Mouse (Mus musculus) MEL (cell line): ENCODE measurements at regions not wholly inside any gene's neighbourhood (a gene's known extent, or its start where the extent isn't known, plus 50 kb on each side); places are given as distances from the start of the nearest gene placed in this dataset.
A peak's percentile ranks its signal among the peaks of the same experiment; 100 is the strongest.

Source experiments
- DNase-seq: peaks from one replicate; pipeline ENCODE4 v3.0.0; 2011; ENCODE audit warnings: low read depth, low spot score
- H3K27ac ChIP-seq: 2 replicates; pipeline ENCODE4 v1.5.1; 2012; ENCODE audit warnings: low read depth, mild to moderate bottlenecking, control low read depth, low read length, moderate library complexity; ENCODE audit not compliant: control insufficient read depth
- H3K27me3 ChIP-seq, 2 experiments: fragments of 150-350 bp in 1 of 2; sonication (generic) in 1 of 2; 2 replicates each; pipeline ENCODE4 v1.6.1; 2012; ENCODE audit warnings: low read length in 2 of 2, mild to moderate bottlenecking in 2 of 2, improper control_type of control experiment in 1 of 2, moderate library complexity in 1 of 2; ENCODE audit not compliant: insufficient read depth in 2 of 2, control insufficient read depth in 1 of 2
- H3K36me3 ChIP-seq, 2 experiments: 2 replicates each; pipeline ENCODE4 v1.6.1; 2012 to 2014; ENCODE audit warnings: low read length in 2 of 2, improper control_type of control experiment in 1 of 2, inconsistent platforms in 1 of 2, mild to moderate bottlenecking in 1 of 2; ENCODE audit not compliant: insufficient read depth in 2 of 2, control insufficient read depth in 1 of 2
- H3K4me1 ChIP-seq, 2 experiments: fragments of 150-350 bp in 1 of 2; sonication (generic) in 1 of 2; 2 replicates each; pipeline ENCODE4 v1.6.1; 2012; ENCODE audit warnings: low read length in 2 of 2, improper control_type of control experiment in 1 of 2, mild to moderate bottlenecking in 1 of 2; ENCODE audit not compliant: insufficient read depth in 2 of 2, control insufficient read depth in 1 of 2
- H3K4me3 ChIP-seq, 2 experiments: fragments of 150-350 bp in 1 of 2; sonication (generic) in 1 of 2; 2 replicates each; pipeline ENCODE4 v1.5.1; 2012; ENCODE audit warnings: low read depth in 2 of 2, low read length in 2 of 2, mild to moderate bottlenecking in 2 of 2, moderate library complexity in 2 of 2, control low read depth in 1 of 2, improper control_type of control experiment in 1 of 2; ENCODE audit not compliant: control insufficient read depth in 1 of 2, insufficient read depth in 1 of 2
- H3K79me2 ChIP-seq: 2 replicates; pipeline ENCODE4 v1.6.1; 2012; ENCODE audit warnings: mild to moderate bottlenecking, low read length, moderate library complexity; ENCODE audit not compliant: control insufficient read depth, poor library complexity, insufficient read depth
- H3K9ac ChIP-seq: 2 replicates; pipeline ENCODE4 v1.6.1; 2012; ENCODE audit warnings: low read depth, mild to moderate bottlenecking, control low read depth, low read length, moderate library complexity; ENCODE audit not compliant: control insufficient read depth, poor library complexity, severe bottlenecking
- H3K9me3 ChIP-seq: fragments of 150-350 bp; sonication (generic); replicated peaks from 2 replicates; pipeline ENCODE4 v1.6.1; 2012; ENCODE audit warnings: mild to moderate bottlenecking, low read length, improper control_type of control experiment, moderate library complexity; ENCODE audit not compliant: insufficient read depth
- BHLHE40 ChIP-seq: IDR thresholded peaks from 2 replicates; pipeline ENCODE4 v1.6.1; 2012; ENCODE audit warnings: low read depth, mild to moderate bottlenecking, inconsistent platforms, low read length, improper control_type of control experiment, borderline replicate concordance
- CHD1 ChIP-seq: IDR thresholded peaks from 2 replicates; pipeline ENCODE4 v1.6.1; 2012; ENCODE audit warnings: low read depth, mild to moderate bottlenecking, inconsistent platforms, low read length, improper control_type of control experiment
- CHD2 ChIP-seq: IDR thresholded peaks from 2 replicates; pipeline ENCODE4 v1.6.1; 2011; ENCODE audit warnings: low read length, improper control_type of control experiment
- CTCF ChIP-seq, 3 experiments: IDR thresholded peaks in 2 of 3; conservative IDR thresholded peaks in 1 of 3; 2 replicates each; pipeline ENCODE4 v1.5.1; 2011 to 2012; ENCODE audit warnings: low read length in 3 of 3, low read depth in 2 of 3, mild to moderate bottlenecking in 2 of 3, improper control_type of control experiment in 1 of 3, inconsistent platforms in 1 of 3, mixed read lengths in 1 of 3, moderate library complexity in 1 of 3; ENCODE audit not compliant: control insufficient read depth in 1 of 3, insufficient read depth in 1 of 3, poor library complexity in 1 of 3, severe bottlenecking in 1 of 3
- E2F4 ChIP-seq: IDR thresholded peaks from 2 replicates; pipeline ENCODE4 v1.6.1; 2011; ENCODE audit warnings: low read depth, low read length, improper control_type of control experiment, borderline replicate concordance
- EP300 ChIP-seq, 2 experiments: IDR thresholded peaks; 2 replicates each; pipeline ENCODE4 v1.6.1; 2011; ENCODE audit warnings: improper control_type of control experiment in 2 of 2, low read length in 2 of 2, low read depth in 1 of 2, mild to moderate bottlenecking in 1 of 2
- ETS1 ChIP-seq: IDR thresholded peaks from 2 replicates; pipeline ENCODE4 v1.6.1; 2012; ENCODE audit warnings: low read depth, mild to moderate bottlenecking, inconsistent platforms, low read length, improper control_type of control experiment, moderate library complexity
- GABPA ChIP-seq: IDR thresholded peaks from 2 replicates; pipeline ENCODE4 v1.6.1; 2012; ENCODE audit warnings: low read depth, mild to moderate bottlenecking, inconsistent platforms, low read length, improper control_type of control experiment, moderate library complexity
- GATA1 ChIP-seq: IDR thresholded peaks from 2 replicates; pipeline ENCODE4 v1.6.1; 2011; ENCODE audit warnings: low read depth, low read length, improper control_type of control experiment
- HCFC1 ChIP-seq: IDR thresholded peaks from 2 replicates; pipeline ENCODE4 v1.6.1; 2012; ENCODE audit warnings: low read depth, mild to moderate bottlenecking, inconsistent platforms, low read length, improper control_type of control experiment, moderate library complexity
- JUND ChIP-seq: IDR thresholded peaks from 2 replicates; pipeline ENCODE4 v1.6.1; 2011; ENCODE audit warnings: low read depth, mild to moderate bottlenecking, improper control_type of control experiment, low read length
- KAT2A ChIP-seq: conservative IDR thresholded peaks from 2 replicates; pipeline ENCODE4 v1.6.1; 2012; ENCODE audit warnings: low read depth, low read length, improper control_type of control experiment, inconsistent platforms
- MAFK ChIP-seq: IDR thresholded peaks from 2 replicates; pipeline ENCODE4 v1.6.1; 2011; ENCODE audit warnings: low read depth, mild to moderate bottlenecking, low read length, improper control_type of control experiment, borderline replicate concordance
- MAX ChIP-seq: IDR thresholded peaks from 2 replicates; pipeline ENCODE4 v1.6.1; 2011; ENCODE audit warnings: low read length, improper control_type of control experiment
- MAZ ChIP-seq: IDR thresholded peaks from 2 replicates; pipeline ENCODE4 v1.6.1; 2012; ENCODE audit warnings: low read depth, mild to moderate bottlenecking, inconsistent platforms, low read length, improper control_type of control experiment
- MEF2A ChIP-seq: IDR thresholded peaks from 2 replicates; pipeline ENCODE4 v1.6.1; 2014; ENCODE audit warnings: low read depth, mild to moderate bottlenecking, inconsistent platforms, low read length, improper control_type of control experiment; ENCODE audit not compliant: poor library complexity, insufficient replicate concordance, severe bottlenecking; ENCODE audit errors: extremely low read depth
- MXI1 ChIP-seq: IDR thresholded peaks from 2 replicates; pipeline ENCODE4 v1.6.1; 2011; ENCODE audit warnings: mild to moderate bottlenecking, low read depth, low read length, improper control_type of control experiment
- MYB ChIP-seq: IDR thresholded peaks from 2 replicates; pipeline ENCODE4 v1.6.1; 2011; ENCODE audit warnings: mild to moderate bottlenecking, low read depth, low read length, improper control_type of control experiment
- MYC ChIP-seq: IDR thresholded peaks from 2 replicates; pipeline ENCODE4 v1.6.1; 2011; ENCODE audit warnings: low read depth, mild to moderate bottlenecking, low read length, improper control_type of control experiment, moderate library complexity
- NELFE ChIP-seq: IDR thresholded peaks from 2 replicates; pipeline ENCODE4 v1.6.1; 2011; ENCODE audit warnings: low read depth, low read length, improper control_type of control experiment
- NRF1 ChIP-seq: IDR thresholded peaks from 2 replicates; pipeline ENCODE4 v1.6.1; 2014; ENCODE audit warnings: low read depth, mild to moderate bottlenecking, inconsistent platforms, low read length, improper control_type of control experiment, moderate library complexity; ENCODE audit not compliant: poor library complexity, insufficient read depth, severe bottlenecking
- POLR2A ChIP-seq, 2 experiments: IDR thresholded peaks; 2 replicates each; pipeline ENCODE4 v1.6.1; 2011 to 2012; ENCODE audit warnings: low read length in 2 of 2, mild to moderate bottlenecking in 2 of 2, control low read depth in 1 of 2, improper control_type of control experiment in 1 of 2, low read depth in 1 of 2, moderate library complexity in 1 of 2; ENCODE audit not compliant: control insufficient read depth in 1 of 2, insufficient read depth in 1 of 2, poor library complexity in 1 of 2
- POLR2AphosphoS2 ChIP-seq: IDR thresholded peaks from 2 replicates; pipeline ENCODE4 v1.6.1; 2011; ENCODE audit warnings: low read length, improper control_type of control experiment
- POLR2AphosphoS5 ChIP-seq: IDR thresholded peaks from 2 replicates; pipeline ENCODE4 v1.6.1; 2012; ENCODE audit warnings: low read depth, borderline replicate concordance, mild to moderate bottlenecking, inconsistent platforms, low read length, moderate library complexity, mixed read lengths
- RAD21 ChIP-seq: IDR thresholded peaks from 2 replicates; pipeline ENCODE4 v1.6.1; 2011; ENCODE audit warnings: mild to moderate bottlenecking, low read depth, low read length, improper control_type of control experiment
- RCOR1 ChIP-seq: IDR thresholded peaks from 2 replicates; pipeline ENCODE4 v1.6.1; 2012; ENCODE audit warnings: low read depth, mild to moderate bottlenecking, inconsistent platforms, low read length, improper control_type of control experiment
- SIN3A ChIP-seq: IDR thresholded peaks from 2 replicates; pipeline ENCODE4 v1.6.1; 2012; ENCODE audit warnings: low read length, improper control_type of control experiment, inconsistent platforms
- SMC3 ChIP-seq: IDR thresholded peaks from 2 replicates; pipeline ENCODE4 v1.6.1; 2011; ENCODE audit warnings: low read depth, low read length, improper control_type of control experiment
- TAL1 ChIP-seq: IDR thresholded peaks from 2 replicates; pipeline ENCODE4 v1.6.1; 2012; ENCODE audit warnings: mild to moderate bottlenecking, inconsistent platforms, low read length, moderate library complexity, mixed read lengths
- TBP ChIP-seq: IDR thresholded peaks from 2 replicates; pipeline ENCODE4 v1.8.0; 2011; ENCODE audit warnings: low read depth, low read length, improper control_type of control experiment
- UBTF ChIP-seq: IDR thresholded peaks from 2 replicates; pipeline ENCODE4 v1.6.1; 2012; ENCODE audit warnings: low read depth, mild to moderate bottlenecking, inconsistent platforms, low read length, improper control_type of control experiment, moderate library complexity, borderline replicate concordance; ENCODE audit not compliant: insufficient read depth
- USF1 ChIP-seq: IDR thresholded peaks from 2 replicates; pipeline ENCODE4 v1.6.1; 2014; ENCODE audit warnings: low read depth, mild to moderate bottlenecking, inconsistent platforms, low read length, improper control_type of control experiment, moderate library complexity
- USF2 ChIP-seq, 2 experiments: IDR thresholded peaks; 2 replicates each; pipeline ENCODE4 v1.6.1; 2011 to 2012; ENCODE audit warnings: improper control_type of control experiment in 2 of 2, low read length in 2 of 2, borderline replicate concordance in 1 of 2, inconsistent platforms in 1 of 2, low read depth in 1 of 2, mild to moderate bottlenecking in 1 of 2; ENCODE audit not compliant: insufficient read depth in 1 of 2
- ZC3H11A ChIP-seq: IDR thresholded peaks from 2 replicates; pipeline ENCODE4 v1.6.1; 2012; ENCODE audit warnings: low read depth, mild to moderate bottlenecking, inconsistent platforms, low read length, improper control_type of control experiment
- ZKSCAN1 ChIP-seq: IDR thresholded peaks from 2 replicates; pipeline ENCODE4 v1.6.1; 2012; ENCODE audit warnings: low read depth, mild to moderate bottlenecking, inconsistent platforms, low read length, improper control_type of control experiment, moderate library complexity
- ZMIZ1 ChIP-seq: IDR thresholded peaks from 2 replicates; pipeline ENCODE4 v1.6.1; 2012; ENCODE audit warnings: low read depth, mild to moderate bottlenecking, inconsistent platforms, low read length, improper control_type of control experiment, moderate library complexity
- ZNF384 ChIP-seq: IDR thresholded peaks from 2 replicates; pipeline ENCODE4 v1.6.1; 2012; ENCODE audit warnings: low read depth, mild to moderate bottlenecking, inconsistent platforms, low read length, improper control_type of control experiment

DNA sequence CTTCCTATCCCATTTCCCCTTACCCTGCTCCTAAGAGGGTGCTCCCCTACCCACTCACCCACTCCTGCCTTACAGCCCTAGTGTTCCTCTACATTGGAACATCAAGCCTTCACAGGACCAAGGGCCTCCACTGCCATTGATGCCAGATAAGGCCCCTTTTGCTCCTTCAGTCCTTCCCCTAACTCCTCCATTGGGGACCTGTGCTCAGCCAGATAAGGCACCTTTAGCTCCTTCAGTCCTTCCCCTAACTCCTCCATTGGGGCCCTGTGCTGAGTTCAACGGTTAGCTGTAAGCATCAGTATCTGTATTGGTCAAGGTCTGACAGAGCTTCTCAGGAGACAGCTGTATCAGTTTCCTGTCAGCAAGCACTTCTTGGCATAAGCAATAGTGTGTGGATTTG lies 896.2 kb downstream of the Tbl1xr1 start:
- H3K4me3 ChIP-seq: no peak overlapping the region
- peaks cover 18 to 29% of the 10 kb centered on the region in 2 experiments for H3K4me1 ChIP-seq
- H3K9ac ChIP-seq: peak overlapping the region; percentile 6; the same call in 1 of the 2 replicates
- peaks cover 0 to 36% of the 10 kb centered on the region in 2 experiments; a peak in 2 of 4 replicates for H3K36me3 ChIP-seq
- no peaks in the 10 kb centered on the region for H3K9me3 ChIP-seq
- no peaks in the 10 kb centered on the region for H3K79me2 ChIP-seq
- H3K27me3 ChIP-seq: no peaks in the 10 kb centered on the region
- peak overlapping the region; percentile 83 for H3K27ac ChIP-seq
- peak; percentile 93 for DNase-seq
- peak; percentile 80; the same call in 1 of the 2 replicates for TF ChIP-seq MYC
- peak; percentile 67; the same call in 1 of the 2 replicates for TF ChIP-seq MAZ
- TF ChIP-seq POLR2AphosphoS2: no peak
- peak in 1 of 2 experiments; percentile 27; a peak in 1 of 4 replicates for TF ChIP-seq POLR2A (IDR thresholded peaks at IDR 0.05; ENCODE audit: control insufficient read depth in 1 of 2, insufficient read depth in 1 of 2, low read depth in 1 of 2, low read length in 2 of 2, poor library complexity in 1 of 2)
- no peak for TF ChIP-seq MEF2A
- no peak for TF ChIP-seq GABPA
- TF ChIP-seq MYB: peak; percentile 89
- TF ChIP-seq CHD1: no peak
- 0 out of 2 replicates have a peak, but pooled peaks have one; percentile 29 for TF ChIP-seq MAX
- TF ChIP-seq TAL1: peak; percentile 84
- TF ChIP-seq USF1: no peak
- no peak for TF ChIP-seq CHD2
- no peak for TF ChIP-seq ZKSCAN1
- TF ChIP-seq HCFC1: 0 out of 2 replicates have a peak, but pooled peaks have one; percentile 35
- TF ChIP-seq ZC3H11A: no peak
- TF ChIP-seq UBTF: no peak
- TF ChIP-seq NRF1: no peak
- TF ChIP-seq ZMIZ1: 0 out of 2 replicates have a peak, but pooled peaks have one; percentile 39
- TF ChIP-seq MAFK: peak; percentile 28; the same call in 1 of the 2 replicates
- no peak for TF ChIP-seq CTCF (IDR thresholded peaks at IDR 0.05 in 2 of 3, conservative IDR thresholded peaks at IDR 0.05 in 1 of 3; ENCODE audit: control insufficient read depth in 1 of 3, insufficient read depth in 1 of 3, low read depth in 2 of 3, low read length in 3 of 3, poor library complexity in 1 of 3, severe bottlenecking in 1 of 3)
- no peak for TF ChIP-seq E2F4
- TF ChIP-seq RCOR1: peak; percentile 86
- TF ChIP-seq TBP: peak; percentile 51; the same call in 1 of the 2 replicates
- TF ChIP-seq ETS1: peak; percentile 82
- TF ChIP-seq BHLHE40: peak; percentile 39; the same call in 1 of the 2 replicates
- TF ChIP-seq KAT2A: no peak; the same call in 1 of the 2 replicates
- no peak for TF ChIP-seq MXI1
- peak; percentile 4; the same call in 1 of the 2 replicates for TF ChIP-seq RAD21
- TF ChIP-seq ZNF384: peak; percentile 28; the same call in 1 of the 2 replicates
- peak; percentile 96 to 98 for TF ChIP-seq EP300 (IDR thresholded peaks at IDR 0.05; ENCODE audit: low read depth in 1 of 2, low read length in 2 of 2)
- TF ChIP-seq SMC3: no peak
- no peak for TF ChIP-seq NELFE
- no peak for TF ChIP-seq USF2 (IDR thresholded peaks at IDR 0.05; ENCODE audit: borderline replicate concordance in 1 of 2, insufficient read depth in 1 of 2, low read depth in 1 of 2, low read length in 2 of 2)
- no peak for TF ChIP-seq POLR2AphosphoS5
- peak; percentile 93 for TF ChIP-seq GATA1
- TF ChIP-seq JUND: 0 out of 2 replicates have a peak, but pooled peaks have one; percentile 58
- TF ChIP-seq SIN3A: peak; percentile 77
